Mouse (Mus musculus) right cerebral cortex, postnatal 10 days (tissue): ENCODE measurements around the gene Ccdc158.

ENCODE experiments used
- DNase-seq, 2 experiments: peaks; one replicate each; pipeline ENCODE4 v3.0.0; 2021; ENCODE audit warnings: low spot score in 2 of 2

Ccdc158 gene

DNA sequence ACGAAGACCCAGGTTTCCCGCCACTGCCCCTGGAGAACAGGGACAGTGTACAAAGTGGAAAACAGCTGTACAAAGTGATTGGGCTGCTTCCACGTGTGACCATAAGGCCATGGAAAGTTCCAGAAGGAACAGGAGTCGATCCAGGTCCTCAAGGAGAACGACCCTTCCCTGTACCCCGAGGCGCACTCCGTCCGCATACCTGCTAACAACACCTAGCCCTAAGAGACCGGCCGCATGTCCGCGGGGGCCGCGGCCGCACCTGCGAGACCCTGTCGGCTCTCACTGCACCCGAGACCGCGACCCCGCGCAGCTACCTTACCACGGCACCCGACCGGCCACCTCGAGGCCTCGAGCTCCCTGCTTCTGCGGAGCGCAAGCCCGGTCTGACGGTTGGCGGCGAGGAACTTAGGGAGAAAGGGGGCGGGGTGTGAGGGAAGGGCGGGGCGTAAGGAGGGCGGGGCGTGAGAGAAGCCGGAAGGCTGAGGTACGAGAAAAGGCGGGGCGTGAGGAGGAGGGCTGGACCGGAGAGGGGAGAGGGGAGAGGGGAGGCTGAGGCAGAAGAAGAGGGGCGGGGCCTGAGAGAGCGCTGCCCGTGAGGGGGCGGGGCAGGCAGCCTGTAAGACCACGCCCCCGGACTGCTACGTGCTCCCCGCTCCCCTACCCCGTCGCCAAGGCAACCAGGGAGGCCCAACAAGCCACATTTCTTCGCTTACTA is at the start of gene Ccdc158:
Gene Ccdc158 (minus strand): TSS at position 413 of the 715 bp plus-strand sequence.
- peak; percentile 83 to 86 for DNase-seq

DNA sequence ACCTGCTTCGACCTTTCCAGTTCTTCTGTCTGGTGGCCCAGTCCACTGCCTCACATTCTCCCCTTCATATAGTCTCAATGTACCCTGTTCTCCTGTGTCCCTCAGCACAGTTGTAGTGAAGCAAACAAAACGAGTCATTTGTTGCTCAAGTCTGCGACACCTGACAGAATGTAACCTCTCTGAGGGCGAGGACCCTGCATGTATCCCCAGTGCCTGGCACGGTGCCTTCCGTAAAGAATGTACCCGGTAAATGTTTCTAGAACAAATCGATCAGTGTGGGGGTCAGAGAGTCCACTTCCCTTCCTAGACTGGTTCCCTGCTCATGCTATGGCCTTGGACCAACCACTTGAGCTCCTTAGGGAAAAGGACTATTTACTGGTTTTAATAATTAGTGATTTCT is 46.5 kb upstream of the Ccdc158 start:
- no peak for DNase-seq

DNA sequence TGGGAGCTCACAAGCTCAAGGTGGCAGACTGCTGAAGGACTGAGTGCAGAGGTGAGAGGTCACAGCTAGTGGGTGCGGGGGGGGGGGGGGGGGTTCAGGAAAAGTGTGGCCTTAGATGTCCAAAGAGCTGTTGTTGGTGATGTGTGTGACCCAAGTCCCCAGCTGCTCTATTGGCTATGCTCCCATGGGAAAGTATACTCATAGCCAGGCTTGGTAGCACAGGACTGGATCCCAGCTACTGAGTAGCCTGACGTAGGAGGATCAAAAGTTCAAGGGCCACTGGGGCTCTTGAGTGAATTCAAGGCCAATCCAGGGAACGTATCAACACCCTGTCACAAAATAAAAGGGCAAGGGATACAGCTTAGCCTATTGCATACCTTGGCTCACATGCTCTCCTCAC is 43.8 kb upstream of the Ccdc158 start:
- no peak for DNase-seq

DNA sequence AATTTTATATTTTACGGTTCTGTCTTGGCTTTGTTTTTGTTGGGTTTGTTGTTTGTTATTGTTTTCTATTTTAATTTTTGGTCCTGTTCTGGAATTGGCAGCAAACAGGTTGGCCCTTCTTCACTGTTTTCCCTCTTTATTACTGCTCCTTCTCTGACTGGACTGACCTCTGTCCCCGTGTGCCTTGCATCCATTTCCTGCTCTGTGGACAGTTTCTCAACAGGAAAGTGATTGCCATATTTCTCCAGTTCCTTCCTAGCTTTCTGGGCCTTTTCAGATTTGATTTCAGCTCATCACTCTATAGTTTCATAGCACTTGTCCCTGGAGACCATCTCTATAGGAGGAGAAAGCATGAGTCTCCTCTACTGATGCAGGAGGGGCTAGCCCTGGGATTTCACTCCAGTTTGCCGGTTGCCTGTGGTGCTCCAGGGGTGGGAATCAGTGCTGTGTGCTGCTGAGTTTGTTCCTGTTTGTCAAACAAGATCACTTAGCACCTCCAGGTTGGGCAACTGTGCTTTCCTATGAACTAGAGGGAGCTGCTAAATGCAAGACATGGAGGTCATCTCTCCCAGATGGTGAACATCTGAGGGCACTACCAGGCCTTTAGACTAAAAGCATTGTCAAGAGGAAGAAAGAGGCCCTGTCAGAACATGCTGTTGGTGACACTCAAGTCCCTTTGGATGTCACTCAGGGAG is 42.7 kb upstream of the Ccdc158 start:
- DNase-seq = no peak

DNA sequence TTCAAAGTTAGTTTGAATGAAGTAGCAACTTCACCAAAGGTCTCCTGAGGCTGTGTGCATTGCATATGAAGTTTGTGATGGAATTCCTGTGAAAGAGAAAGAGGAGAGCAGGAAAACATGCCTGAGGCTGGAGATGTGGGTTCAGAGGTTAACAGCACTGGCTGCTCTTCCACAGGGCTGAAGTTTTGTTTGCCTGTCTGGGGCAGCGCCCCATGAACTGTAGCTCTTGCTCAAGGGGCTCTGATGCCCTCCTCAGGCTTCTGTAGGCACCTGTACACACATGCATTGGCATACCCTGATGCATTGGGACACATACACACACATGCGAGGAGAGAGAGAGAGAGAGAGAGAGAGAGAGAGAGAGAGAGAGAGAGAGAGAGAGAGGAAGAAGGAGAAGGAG is 40.8 kb upstream of the Ccdc158 start:
- no peak for DNase-seq

DNA sequence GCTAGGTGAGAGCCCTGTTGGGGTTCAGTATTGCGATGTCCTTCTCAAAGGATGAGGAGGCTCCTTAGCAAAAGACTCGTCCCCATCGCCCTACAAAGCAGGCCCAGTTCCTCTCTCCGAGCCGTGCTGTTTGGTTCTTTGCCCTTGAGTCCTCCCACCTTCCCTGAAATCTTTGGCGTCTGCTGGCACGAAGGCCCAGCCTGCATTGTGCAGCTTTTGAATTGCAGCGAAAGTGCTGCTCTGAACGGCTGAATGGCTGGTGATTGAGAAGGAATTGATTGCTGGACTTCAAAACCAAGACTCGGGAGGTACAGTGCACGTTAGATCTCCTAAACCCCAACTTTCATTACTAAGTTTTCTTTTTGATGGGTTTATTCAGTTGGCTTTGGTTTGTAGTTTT is 40.2 kb upstream of the Ccdc158 start:
- DNase-seq = no peak

DNA sequence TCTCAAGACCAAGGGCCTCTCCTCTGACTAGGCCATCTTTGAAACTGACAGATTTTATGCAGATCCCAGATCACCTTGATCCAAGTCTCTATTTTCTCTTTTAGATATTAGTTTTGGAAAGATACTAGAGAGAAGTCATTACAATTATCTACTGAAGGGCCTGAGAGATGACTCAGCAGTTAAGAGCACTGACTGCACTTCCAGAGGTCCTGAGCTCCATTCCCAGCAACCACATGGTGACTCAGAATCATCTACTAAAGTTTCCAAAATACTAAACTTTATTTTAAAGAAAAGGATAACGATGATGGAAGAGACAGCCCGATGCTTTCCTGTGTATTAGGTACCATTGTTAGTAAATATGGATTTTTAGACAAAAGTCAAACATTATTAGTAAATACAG is 39.8 kb upstream of the Ccdc158 start:
- DNase-seq = no peak

DNA sequence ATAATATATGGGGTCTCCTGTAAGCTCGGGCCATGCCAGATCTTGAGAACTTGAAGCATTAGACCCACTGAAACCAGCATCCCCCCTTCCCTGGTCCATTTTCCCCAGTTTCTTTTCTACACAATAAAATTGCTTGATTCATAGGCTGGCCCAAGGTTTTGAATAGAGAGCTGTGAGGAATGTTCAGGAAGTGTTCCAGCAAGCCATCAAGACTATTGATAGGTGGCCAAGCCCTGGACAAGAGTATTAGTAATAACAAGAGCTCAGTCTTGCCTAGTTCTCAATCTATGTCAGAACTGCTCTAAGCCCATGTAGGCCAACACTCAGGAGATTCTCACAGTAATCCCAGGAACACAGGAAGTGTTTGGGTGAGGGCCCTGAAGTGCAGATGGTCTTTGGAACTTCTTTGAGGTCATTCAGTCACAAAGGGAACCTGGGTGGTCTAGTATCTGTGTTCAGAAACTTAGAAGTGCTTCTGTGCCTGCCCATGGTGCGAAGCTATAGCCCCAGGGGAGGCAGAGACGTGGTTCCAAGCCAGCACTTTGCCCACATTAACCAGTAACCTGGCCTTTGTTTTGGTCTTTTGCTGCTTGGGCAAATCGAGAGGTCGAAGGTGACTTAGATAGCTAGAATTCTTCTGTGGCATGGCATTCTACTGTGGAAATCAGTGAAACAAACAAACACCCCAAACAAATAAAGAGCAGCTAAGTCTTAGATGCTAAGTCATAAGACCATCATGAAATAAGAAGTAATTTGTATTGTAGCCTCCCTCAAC is 37.7 kb upstream of the Ccdc158 start:
- DNase-seq = no peak

DNA sequence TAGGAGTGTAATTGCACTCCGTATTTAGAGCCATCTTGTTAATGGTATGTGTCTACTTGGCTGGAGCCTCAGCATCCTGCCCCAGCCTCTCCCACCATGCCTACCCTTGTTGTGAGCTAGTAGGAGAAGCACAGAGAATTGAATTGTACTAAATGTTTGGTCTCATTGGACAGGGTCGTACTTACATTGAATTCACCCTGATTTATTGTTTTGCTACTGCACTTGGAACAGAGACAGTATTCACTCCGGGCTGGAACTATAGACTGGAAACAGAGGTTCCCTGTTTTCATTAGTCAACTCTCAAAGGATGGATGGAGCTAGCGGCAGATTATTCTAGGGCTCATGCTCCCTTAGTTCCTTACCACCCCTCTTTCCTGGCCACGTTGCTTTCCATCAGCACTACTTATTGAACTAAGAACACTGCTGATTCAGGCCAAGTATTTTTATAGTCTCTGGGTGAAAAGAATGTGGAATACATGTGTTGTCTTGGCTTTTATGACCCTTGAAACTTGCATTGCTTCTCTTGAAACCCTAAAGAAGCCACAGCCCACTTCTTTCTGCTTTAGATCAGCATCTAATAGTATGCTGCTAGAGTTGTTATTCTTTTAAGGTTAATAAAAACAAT is 36.7 kb upstream of the Ccdc158 start:
- no peak for DNase-seq

DNA sequence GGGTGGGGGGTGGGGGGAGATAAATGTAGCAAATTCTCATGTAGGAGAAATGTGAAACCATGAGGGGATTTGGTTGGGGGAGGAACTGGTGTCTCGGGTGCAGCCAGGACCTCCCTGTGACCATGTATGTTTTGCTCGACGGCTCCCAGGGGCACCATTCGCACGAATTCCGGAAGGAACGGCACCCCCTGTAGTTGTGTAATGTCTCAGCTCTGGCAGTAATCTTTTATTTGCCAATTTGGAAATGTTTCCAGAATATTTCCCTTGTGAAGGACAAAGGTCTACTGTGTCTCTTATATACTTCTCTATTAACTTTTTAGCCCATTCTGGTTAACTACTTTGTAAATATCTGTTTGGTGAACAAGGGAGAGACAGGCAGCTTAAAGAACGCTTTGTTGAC is 35.7 kb upstream of the Ccdc158 start:
- no peak for DNase-seq

DNA sequence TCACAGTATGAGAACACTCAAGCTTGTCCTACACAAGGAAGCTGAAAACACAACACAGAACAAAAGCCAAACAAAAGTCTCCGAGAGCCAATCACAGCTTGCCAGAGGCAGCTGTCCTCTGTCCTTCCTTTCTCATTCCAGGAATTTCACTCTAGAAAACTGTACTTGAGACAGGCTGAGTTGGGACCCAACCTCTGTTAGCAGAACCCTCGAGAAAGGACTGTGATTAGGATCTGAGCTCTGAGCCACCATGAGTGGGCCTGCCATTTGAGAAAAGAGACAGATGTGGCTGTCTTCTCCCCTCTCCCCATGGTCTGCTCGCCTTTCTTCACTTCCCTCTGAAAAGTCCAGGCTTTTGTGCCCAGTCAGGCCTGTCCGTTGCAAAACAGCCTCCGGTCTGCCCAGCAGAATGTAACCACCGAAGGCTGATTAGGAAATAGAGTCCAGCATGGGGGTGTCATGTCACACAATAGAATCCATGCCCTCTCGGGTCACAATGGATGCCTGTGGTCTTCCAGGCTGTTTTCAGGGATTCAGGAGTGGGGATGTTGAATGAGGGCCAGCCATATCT is 32.9 kb upstream of the Ccdc158 start:
- no peak for DNase-seq

DNA sequence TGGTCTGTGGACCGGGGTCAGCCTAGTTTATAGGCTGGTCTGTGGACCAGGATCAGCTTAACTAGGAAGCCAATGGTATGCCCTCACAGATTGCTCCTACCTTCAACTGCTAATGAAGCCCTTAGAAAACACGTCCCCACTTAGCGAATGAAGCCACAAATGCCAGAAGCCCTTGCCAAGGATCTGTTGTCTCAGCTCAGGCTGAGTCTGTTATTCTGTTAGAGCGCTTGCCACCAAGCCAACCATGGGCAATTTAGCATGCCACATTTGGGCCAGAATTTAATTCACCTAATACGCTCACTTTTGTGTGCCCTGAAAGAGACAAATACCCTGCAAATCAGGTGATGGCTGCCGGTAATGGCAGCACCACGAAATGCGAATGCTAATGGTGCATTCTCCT is 28.6 kb upstream of the Ccdc158 start:
- DNase-seq = no peak

DNA sequence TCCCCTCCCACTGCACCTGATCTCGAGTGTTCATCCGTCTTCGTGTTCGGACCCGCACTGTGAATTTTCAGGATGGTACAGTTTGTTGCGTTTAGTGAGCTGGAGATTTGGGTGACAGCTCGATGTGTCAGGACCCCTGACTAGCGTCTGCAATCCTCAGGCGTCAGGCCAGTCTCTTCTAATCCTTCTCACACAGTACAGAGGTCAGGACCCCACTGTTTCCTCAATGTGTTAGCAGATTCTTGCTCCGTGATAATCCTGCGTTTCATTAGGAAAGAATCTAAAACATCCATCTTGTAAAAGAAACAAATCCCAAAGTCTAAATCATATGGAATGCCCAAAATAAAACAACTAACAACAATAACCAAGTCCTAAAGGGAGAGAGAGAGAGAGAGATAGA is 26.7 kb upstream of the Ccdc158 start:
- no peak for DNase-seq

DNA sequence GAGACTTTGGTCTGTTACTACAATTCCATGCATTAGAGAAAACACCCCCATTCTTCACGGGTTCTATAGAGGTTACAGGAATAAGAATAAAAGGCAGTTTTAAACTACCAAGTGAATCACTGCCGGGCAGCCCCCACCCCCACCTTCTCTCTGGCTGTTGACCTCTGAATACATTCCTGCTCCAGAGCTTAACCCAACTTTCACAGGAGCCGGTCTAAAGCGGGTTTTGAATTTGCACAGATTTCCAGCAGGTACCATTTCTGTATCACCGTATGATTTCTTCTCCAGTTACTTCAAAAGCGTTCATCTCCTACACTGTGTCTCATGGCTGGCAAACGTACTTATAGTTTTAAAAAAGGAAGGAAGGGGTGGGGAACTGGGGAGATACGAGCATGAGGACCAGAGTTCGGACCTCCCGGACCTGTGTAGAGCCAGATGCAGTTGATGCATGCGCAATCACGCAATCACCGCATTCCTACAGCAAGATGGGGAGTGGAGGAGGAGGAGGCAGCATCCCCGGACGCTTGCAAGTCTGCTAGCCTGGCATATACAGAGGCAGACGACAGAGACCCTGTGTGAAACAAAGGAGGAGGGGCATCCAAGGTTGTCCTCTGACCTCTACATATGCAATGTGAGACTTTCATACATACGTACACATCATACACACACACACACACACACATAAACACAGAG is 23.9 kb upstream of the Ccdc158 start:
- DNase-seq = peak in 1 of 2 experiments; percentile 31

DNA sequence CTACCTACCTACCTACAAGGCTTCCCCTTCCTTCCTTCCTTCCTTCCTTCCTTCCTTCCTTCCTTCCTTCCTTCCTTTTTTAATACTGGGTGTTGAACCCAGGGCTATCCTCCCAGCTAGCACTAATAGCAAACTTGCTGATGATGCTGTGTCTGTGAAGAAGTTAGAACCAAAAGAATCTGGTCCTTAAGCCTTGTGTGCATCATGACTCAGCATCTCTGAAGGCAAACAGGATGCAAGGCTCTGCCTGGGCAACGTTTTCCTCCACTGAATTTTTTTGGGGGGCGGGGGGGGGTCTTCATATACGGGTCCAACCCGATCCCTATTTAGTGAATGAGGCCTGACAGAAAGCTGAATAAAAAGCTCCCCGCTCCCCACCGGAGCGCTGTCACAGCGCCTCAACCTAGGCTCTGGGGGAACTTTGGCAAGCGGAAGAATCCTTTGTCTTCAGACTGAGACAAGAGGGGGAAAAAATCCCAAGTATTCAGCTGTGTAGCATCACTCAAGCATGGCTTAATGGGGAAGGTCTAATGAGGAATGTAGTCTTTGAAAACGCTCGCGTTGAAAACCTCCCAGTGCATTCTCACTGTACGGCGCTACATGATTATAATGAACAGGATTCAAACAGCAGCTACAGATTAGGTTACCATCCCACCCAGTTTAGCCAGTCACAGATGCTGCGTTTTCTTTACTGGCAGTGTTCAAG is 23.2 kb upstream of the Ccdc158 start:
- peak in 1 of 2 experiments; percentile 26 for DNase-seq

DNA sequence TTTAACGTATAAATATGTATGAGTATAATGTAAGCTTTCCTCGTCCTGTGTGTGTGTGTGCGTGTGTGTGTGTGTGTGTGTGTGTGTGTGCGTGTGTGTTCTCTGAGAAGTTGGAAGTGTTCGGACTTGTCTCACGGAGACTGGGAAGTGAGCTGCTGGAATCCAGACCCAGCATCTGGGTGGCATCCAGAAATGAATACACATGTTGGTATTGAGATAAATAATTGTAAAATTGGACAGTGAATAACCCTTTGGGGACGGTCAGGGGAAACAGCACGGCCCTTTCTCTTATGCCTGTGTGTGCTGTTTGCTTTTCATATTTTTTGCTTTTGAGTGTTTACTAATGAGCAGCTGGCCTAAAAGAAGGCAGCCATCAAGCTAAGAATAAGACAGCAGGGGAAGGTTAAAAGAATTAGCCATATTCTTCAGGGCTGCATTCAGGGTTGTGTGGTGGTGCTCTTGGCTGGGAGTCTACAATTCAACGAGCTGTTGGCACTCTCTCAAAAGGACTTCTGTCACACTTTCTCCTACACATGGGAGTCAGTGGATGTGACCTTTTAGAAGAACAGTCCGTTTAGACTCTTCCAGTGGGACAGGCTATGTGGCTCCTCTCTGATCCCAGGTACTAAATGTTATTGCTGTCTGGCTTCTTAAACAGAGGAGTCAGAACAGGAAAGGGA is 19.4 kb upstream of the Ccdc158 start:
- DNase-seq = no peak

DNA sequence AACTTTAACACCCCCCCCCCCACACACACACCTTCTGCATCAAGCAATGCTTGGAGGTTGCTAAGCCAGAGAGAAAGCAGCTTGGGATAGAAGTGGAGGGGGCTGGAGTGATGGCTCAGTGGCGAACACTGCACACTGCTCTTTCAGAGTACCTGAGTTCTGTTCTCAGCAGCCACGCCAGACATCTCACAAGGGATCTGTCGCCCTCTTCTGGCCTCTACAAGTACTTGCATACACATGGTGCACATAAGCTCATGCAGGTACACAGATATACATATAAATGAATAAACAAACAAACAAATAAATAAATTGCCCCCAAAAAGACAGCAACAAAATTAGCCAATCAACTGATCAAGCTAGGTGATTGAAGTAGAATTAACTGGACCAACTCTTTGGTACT is 18.7 kb upstream of the Ccdc158 start:
- DNase-seq = no peak

DNA sequence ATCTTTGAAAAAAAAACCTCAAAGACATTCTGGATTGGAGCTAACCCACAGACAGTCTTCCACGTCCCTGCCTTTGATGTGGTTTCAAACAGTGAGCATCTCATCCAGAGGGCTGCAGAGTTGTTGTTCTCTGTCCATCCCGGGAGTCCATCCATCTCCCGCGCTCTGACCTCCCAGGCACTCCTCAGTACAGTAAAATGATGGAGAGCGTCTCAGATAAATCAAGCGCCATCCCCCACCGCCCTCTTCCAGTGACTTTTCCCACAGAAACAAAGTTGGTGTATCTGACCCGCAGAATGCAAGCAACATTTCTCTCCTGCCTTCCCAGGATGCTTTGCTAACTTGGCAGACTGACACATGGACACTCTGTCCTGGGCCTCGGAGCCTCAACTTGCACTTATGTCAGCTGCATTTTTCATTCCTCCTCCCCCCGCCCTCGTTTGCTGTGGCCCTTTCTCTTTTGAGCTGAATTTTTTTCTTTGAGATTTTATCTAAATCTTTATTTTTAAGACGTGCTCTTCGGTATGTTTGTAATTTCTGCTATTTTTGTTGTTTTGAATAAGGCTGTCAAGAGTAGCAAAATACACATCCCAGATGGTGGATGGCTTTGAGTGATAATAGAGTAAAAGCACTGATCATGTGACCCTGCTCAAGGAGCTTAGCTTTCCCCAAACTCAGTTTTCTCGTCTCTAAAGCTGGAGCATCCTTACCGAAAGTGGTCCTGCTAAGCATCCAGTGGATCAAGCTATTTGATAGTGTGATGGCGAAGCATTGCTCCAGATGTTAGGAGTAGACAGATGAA is 17.3 kb upstream of the Ccdc158 start:
- no peak for DNase-seq

DNA sequence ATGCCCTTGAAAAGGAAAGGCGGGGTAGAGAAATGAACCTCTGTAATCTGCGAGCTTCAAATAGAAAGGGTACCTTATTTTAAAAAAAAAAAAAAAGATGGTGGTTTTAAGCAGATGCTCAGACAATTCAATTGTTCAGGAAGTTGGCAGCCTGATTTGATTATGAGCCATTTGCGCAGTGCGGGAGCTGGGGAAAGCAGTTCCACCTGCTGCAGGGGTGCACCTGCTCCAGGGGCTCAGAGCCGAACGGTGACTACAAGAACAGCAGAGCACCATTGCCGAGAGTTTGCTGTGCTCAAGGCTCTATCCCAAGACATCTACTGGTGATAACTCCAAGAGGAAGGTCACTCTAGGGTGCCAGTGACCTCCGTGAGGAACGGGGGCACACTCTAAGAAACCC is 13.5 kb upstream of the Ccdc158 start:
- DNase-seq = no peak
